Mouse (Mus musculus): ENCODE measurements at regions not wholly inside any gene's neighbourhood (a gene's known extent, or its start where the extent isn't known, plus 50 kb on each side); places are given as distances from the start of the nearest gene placed in this dataset.

DNA sequence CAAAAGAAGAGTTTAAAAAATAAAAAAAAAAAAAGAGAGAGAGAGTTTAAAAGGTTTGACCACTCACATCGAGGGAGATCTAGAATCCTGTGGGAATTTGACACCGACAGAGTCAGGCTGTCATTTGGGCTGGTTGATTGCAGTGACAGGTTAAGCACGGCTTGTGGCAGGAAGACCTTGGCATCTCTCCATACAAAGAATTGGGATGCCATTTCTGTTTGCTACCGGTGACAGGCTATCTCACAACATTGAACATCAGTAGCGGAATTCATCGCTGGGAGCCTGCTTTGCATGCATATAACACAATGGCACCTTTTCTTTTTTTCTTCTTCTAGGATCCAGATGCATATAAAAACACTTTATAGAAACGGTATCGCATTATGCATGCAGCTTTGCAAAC is 53.7 kb upstream of the Gm26657 start:
- DNase-seq (ENCODE audit: extremely low spot score, low spot score), result no peak

DNA sequence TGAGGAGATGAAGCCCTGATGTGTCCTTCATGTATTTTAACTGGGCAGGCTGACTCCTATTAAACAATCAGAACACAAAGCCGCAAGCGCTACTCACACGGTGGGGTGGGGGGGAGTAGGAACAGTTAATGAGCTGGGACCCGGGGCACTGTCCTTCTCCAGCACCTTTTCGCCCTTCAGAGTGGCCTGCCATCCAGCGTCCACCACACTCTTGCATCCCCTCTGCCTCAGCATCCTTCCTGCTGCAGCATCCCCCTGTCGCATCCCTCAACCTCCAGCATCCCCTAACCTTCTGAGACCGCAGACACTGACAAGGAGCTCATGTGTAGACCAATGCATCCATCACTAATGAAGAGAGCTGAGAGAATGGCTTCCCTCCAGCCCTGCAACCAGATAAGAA is 54.2 kb upstream of the Gm26657 start:
- no peak for DNase-seq (ENCODE audit: extremely low spot score, low spot score)

DNA sequence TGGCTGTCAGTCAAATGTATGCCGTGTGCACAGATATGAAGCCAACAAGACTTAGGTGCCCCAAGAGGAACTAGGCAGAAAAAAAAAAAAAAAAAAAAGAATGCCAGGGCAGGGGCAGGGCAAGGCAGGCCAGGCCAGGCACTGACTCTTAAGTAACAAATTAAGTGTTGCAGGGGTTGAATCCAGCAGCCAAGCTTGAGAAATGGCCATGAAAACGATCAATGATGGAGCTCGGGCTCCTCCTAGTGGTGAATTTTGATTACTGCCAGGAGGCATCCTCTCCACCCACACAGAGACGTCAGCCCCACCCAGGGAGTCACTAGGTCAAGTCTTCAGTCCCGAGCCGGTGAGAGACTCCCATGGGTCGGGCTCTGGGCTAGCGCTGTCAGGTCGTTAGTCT is 54.7 kb upstream of the Gm26657 start:
- DNase-seq (ENCODE audit: extremely low spot score, low spot score), result peak; percentile 90

DNA sequence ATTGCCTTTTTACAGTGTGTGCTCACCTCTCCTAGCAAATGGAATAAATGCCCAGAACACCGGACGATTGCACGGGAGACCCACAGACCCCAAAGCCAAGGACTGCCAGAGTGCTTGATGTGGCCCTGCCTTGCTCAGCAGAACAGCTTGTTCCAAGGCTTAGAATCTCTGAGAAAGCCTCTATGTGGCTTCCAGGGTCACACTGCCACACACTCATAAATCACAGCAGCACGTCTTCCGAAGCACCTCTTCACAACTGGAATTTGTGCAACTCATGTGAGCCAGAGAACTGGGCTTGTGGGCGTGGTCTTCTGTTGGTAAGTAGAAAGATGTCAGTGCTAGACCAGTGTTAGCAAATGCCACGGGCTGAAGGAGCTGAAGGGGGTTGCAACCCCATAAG is 55.8 kb upstream of the Gm26657 start:
- no peak for DNase-seq (ENCODE audit: extremely low spot score, low spot score)

DNA sequence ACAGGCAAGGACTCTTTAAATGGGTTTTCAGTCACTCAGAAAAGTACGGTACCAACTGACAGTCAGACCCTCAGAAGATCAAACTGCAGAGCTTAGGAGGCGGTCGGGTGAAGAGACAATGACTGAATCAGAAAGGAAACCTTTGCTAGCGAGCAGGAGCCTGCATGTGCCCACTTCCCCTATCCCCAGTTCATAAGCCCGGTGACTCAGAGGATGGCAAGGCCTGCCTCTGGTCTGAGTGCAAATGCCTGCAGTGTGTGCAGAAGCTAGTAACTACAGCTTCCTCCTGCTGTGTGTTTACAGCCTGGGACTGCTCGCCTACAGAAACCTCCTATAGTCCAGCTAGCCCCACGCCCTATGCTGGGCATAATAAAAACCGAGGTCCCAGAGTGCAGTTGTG is 58.7 kb upstream of the Gm26657 start:
- no peak for DNase-seq (ENCODE audit: extremely low spot score, low spot score)

DNA sequence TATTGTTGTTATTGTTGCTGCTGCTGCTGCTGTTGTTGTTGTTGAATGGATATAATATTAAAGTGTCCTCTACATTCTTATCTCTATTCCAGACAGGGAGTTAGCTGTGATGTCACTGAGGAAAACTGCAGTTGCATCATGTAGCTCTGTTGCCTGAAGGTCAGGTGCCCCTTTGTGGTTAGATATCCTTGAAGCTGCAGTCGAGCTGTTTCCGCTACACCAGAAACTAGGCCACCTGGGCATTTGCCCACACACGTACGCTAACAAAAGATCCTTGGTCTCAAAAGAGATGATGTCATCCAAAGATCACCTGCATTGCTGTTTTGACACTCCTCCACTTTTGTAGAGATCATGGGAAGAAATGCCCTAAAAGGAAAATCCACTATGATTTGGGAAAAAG is 66.0 kb upstream of the Gm26657 start:
- DNase-seq (ENCODE audit: extremely low spot score, low spot score), result no peak

DNA sequence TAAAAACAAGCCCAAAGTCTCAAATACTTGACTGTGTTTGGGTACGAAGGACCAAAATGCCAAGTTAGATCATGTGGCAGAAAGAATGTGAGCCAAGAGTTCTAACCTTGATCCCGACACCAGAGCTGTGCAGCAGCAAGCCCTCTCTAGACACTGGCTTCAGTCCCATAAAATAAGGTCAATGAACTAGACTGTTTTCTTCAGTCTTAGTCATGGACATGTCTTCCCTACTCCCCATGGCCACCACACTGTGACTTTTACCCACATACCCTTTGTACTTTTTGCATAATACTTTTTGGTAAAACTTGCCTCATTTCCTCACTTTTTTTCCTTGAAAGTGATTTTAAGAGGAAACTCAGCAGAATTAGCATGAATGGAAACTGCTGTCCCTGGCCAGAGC is 74.9 kb upstream of the Gm26657 start:
- no peak for DNase-seq (ENCODE audit: extremely low spot score, low spot score)

DNA sequence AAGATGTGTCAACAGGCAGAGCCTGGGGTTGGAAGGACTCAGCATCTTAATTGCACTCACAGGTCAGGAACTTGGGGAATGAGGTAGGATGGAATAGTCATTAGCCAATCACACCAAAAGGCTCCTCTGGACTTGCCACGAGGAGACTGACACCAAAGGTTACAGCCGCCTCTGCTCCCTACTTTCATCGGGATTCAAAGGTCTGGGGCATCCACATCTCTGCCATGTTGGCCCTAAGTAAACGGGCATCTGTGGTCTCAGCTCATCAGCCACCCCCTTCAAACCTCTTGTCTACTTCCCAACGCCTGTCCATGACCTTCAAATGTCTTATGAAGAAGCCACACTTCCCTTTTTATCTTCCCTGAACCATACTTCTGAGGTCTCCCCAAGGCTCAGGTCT is 78.1 kb upstream of the Gm26657 start:
- DNase-seq (ENCODE audit: extremely low spot score, low spot score), result no peak

DNA sequence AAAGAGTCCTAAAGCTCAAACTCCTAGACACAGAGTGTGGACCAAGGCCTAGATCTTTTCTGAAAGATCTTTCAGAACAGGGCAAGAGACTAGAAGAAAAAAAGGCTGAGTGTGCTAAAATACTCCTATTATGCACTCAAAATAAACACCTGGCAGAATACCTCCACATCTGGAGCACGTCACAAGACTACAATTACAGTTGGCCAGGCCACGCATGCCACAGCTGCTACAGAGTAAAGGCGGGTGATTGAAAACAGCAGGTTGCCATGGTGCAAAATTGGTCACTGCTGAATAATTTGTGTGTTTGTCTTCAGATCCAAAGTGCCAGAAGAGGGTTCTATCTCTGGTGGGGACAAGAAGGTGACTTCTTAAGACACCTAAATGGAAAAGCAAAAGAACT is 82.8 kb upstream of the Gm26657 start:
- DNase-seq (ENCODE audit: extremely low spot score, low spot score), result no peak

DNA sequence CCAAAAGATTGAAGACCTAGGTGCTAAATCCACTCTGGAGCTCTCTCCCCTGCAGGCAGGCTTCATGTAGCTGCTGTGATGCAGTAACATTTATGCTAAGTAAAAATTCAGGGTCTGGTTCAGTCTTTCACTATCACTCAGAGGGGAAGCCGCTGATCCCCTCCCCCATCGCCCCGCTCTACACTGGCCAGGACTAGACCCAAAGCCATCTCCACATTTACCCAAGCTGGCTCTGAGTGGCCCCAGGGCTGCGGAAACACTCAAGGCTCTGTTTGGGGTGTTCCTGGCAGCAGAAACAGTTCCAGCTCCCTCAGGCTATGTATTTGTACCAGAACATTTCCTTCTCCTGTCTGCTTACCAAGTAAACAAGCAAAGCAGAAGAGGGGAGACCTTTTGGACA is 85.5 kb upstream of the Gm26657 start:
- no peak for DNase-seq (ENCODE audit: extremely low spot score, low spot score)

DNA sequence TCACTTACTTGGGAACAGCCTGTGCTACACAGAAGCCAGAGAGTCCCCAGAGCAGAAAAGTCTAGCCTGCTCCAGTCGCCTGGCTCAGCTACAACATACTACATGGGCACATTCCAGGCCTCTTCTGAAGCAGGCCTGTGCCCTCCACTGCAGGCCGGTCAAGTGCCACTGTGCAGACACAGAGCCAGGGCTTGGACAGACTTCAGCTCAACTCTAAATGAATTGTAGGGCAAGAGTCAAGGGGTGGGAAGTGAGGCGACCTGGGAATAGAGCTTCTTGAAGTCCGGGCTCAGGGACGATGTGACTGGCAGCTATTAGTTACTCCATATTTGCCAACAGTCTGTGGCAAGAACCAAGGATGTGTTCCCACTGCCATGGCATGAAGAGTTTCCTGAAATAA is 87.1 kb upstream of the Gm26657 start:
- DNase-seq (ENCODE audit: extremely low spot score, low spot score), result no peak

DNA sequence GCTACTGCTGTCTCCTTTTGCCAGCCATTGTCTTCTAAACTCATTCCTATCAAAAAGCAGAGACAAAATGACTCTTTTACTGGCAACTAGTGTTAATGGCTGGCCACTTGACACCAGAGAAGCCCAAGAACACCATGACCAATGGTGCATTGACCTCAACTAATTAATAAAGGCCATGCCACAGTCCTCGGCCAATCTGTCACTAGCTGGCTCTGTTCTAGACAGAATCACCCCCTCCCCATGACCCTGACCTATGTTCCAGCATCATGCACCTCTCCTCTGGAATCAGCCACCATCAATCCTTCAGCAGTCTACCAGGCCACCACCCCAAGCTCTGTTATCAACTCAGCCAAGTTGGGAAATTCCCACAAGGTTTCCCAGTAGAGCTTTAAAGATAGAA is 90.1 kb upstream of the Gm26657 start:
- DNase-seq (ENCODE audit: extremely low spot score, low spot score), result no peak

DNA sequence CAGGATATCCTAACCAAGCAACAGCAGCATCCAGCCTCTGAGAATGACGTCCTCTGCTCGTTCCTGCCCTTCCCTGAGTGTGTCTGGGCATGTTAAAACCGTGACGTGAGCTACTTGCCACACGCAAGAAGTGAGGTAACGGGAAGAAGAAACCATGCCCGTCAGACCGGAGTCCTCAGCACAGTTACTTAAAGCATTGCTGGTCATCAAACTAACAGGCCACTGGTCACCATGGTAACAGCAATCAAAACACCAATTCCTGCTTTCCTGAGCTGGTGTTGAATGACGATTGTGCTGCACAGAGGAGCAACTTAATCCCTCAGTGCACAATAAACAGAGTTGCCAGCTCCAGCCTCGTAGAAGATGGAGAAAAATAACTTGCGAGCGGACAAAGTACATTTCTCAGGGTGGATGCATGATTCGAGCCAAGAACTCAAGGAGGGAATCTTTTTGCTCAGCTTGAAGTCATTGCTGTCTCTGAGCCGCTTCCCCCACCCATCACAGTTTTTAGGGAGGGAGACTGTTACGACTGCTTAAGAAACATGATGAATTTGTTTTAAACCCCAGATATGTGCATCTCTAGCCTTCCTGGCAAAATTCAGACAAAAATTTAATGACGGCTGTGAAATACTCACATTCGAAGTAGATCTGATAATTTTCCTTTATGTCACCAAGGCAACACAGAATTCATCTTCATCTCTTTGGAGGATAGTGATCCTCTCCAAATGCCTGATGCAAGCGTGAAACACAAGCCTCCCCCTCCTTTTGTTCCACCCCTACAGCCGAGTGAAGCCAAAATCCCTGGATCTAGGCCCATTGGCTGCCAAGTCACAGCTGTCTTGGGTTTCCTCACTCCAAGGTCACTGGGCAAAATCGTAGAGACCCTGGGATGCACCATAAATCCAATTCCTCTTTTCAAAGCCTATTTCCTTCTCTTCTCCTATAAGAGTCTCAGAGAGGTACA is 95.6 kb upstream of the Gm26657 start:
- peak; percentile 49 for DNase-seq (ENCODE audit: extremely low spot score, low spot score)

DNA sequence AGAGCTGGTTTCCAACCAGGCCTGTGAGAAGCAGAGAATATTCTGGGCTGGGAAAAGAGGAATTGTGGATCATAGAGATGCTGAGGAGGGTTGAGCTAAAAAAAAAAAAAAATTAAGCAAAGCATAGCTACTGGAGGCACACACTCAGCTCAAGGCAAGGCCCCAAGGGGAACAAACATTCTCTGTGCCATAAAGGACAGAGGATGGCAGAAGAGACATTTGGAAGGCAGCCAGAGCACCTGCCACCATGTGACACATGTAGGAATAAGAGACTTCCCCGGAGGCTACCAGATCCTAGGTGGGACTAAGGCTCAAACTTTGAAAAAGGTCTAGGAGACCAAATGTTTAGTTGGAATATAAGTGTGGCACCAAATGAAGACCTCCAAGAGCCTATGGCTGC is 96.4 kb upstream of the Gm26657 start:
- DNase-seq (ENCODE audit: extremely low spot score, low spot score), result no peak

DNA sequence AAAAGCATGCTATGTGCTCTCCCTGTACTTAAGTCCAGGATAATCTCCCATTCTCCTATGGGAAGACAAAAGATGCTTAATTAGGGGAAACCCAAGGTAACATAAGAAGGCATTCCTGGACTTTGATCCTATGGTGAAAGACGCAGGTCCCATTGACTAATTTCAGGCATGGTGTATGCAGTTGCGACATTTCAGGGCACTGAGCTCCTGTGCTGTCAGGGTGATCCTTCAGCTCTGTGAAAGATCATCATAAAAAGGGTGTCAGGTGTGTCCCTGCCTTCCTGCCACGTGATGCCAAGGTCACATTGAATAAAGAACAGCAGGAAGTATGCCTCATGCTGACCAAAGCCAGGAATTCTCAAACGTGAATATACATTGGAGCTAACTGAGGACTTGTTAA is 100.2 kb upstream of the Gm26657 start:
- no peak for DNase-seq (ENCODE audit: extremely low spot score, low spot score)

DNA sequence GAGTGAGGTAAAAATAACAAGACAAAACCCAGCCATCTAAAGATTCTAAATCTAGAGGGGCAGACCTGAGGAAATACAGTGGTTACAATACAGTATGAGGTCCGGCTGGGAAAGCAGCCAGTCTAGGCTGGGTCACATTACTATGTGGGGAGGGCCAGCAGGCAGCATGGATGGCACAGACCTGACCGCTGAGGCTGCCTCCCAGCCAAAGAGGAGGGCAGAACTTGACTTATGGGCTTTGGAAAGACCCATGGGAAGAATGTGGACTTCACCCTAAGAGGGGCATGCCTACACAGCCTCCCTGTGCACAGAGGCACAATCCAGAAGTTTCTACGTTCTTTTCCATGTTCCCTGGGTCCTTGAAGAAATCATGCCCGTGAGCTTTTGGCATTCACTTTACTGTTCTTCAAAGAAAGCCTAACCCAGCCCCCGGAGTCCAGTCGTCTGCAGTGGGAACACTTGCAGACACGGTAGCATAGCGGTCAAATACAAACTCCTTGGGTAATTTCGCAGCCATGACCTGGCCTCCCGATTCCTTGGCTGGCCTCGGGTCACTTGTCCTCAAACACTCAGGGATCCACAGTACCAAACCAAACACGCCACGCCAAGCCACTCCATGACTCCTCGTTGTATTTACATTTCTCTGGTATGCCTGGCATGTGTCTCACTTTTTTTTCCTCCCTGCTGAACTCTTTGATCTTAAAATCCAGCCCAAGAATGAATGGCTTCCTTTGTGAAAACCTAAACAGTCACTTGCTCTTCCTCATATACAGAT is 101.0 kb upstream of the Gm26657 start:
- peak; percentile 36 for DNase-seq (ENCODE audit: extremely low spot score, low spot score)

DNA sequence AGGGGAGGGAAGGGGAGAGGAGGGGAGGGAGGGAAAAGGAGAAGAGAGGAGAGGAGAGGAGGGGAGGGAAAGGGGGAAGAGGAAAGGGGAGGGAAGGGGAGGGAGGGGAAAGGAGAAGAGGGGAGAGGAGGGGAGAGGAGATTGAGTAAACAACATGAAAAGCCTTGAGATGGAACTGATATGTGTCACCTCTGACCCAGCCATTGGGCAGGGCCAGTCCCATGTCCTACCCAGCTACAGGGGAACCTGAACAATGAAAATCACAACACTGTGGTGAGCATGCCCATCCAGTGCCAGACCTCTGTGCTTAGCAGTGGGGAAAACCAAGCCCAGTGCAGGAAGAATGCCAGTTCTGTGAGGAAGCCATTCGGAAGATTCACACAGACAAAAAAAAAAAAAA is 103.6 kb upstream of the Gm26657 start:
- DNase-seq (ENCODE audit: extremely low spot score, low spot score), result no peak

DNA sequence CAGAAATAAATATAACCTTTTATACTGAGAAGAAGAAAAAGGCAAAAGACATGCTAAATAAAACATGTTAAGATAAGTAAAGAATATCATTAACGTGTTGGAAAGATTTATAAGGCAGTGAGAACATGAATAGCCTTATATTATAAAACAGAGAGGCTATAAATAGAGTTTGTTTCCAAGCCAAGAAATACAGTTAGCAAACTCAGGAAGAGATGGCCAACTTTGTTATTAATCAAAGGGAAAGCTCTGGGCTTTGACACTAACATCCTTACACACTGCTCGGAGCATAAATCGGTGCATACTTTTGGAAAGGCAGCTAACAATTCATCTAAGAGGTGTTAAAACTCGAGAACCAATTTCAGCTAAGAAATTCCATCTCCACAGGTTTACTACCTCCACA is 106.3 kb upstream of the Gm26657 start:
- no peak for DNase-seq (ENCODE audit: extremely low spot score, low spot score)

DNA sequence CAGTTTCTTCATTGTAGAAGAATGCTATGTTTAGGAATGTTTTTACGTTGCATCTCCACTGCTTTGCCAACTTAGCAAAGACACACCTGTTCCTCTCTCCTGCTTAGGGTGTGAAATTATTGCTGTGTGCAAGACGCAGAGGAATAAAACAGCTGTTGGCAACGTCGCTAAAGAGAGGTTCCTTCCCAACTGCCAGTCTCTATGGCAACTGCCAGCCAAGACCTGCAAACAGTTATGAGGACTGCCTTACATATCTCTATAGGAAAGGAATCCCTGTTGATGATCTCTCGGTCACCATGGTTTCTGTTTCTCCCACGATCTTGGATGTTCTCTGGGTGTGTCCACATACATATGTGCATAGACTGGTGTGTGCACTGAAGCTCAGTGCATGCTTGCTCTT is 109.6 kb upstream of the Gm26657 start:
- no peak for DNase-seq (ENCODE audit: extremely low spot score, low spot score)

DNA sequence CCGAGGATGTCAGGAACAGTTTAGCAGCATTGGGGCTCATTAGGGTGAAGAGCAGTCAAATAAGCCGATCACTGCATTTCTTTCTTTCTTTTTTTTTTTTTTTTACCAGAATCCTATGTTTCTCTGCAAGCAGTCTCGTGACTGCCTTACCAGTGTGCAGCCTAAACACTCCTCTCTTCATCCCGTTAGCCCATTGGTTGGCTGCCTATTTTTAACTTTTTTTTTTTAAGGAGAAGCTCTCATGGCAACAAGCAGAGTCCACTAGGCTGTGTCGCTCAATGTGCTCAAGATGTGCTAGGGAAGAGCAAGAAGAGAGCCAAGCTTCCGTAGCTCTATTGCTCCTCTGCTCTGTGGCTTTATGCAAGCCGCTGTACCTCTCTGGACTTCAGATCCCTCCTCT is 112.7 kb upstream of the Gm26657 start:
- no peak for DNase-seq (ENCODE audit: extremely low spot score, low spot score)

DNA sequence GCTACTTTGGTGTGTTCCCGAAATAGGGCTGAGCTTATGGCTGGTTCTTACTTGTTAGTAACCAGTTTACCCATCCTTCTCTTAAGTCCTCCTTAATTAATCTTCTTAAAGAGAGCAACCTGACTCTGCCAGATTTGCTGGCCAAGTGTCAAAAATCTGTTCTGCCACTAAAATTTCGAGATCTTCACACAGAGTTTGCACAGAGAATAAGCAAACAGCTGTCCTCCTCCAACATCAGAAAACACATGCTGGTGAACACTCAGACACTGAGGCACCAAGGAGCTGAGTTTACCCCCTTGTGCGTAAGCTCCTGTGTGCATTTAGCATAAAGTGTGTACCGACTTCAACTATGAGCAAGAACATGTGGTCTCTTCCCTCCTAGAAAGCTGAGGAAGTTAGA is 118.1 kb upstream of the Gm26657 start:
- DNase-seq (ENCODE audit: extremely low spot score, low spot score), result no peak

DNA sequence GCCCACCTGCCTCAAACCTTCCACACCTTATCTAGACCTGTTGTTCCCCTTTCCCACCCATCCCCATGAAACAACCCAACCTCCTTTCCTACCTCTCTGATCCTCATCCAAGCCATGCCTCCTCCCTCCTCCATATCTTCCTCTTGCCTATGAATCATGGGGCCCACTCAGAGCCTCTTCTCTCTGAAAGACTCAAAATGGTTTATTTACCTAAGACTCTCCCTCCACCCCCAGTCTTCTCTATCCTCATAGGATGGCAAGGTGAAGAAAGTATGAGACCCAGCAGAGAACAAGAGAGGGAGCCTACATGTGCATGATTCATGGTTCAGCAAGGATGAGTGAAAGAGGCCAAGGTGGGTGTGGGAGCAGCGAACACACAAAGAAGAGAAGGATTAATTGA is 118.5 kb upstream of the Gm26657 start:
- no peak for DNase-seq (ENCODE audit: extremely low spot score, low spot score)

DNA sequence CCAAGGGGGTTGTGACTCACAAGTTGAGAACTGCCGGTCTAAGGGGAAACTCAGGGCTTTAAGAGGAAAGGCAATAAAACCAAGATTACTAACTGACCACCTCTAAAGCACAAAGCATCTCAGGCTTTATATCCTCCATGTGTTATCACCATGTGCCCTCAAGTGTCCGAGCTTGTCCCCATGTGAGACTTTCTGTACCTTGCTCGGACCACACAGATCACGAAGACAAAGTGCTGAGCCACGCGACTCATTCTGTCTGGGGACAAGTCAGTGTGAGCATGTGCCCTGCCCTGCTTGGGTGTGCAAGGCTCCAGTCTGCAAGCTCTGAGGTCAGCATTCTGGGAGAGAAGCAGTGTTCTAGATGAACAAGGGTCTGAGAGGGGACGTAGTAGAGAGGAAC is 119.2 kb upstream of the Gm26657 start:
- no peak for DNase-seq (ENCODE audit: extremely low spot score, low spot score)

Data from neural tube, embryonic 10.5 days (tissue).